ENCODE assay signal across 9 mouse cellular contexts in the genomic region with DNA sequence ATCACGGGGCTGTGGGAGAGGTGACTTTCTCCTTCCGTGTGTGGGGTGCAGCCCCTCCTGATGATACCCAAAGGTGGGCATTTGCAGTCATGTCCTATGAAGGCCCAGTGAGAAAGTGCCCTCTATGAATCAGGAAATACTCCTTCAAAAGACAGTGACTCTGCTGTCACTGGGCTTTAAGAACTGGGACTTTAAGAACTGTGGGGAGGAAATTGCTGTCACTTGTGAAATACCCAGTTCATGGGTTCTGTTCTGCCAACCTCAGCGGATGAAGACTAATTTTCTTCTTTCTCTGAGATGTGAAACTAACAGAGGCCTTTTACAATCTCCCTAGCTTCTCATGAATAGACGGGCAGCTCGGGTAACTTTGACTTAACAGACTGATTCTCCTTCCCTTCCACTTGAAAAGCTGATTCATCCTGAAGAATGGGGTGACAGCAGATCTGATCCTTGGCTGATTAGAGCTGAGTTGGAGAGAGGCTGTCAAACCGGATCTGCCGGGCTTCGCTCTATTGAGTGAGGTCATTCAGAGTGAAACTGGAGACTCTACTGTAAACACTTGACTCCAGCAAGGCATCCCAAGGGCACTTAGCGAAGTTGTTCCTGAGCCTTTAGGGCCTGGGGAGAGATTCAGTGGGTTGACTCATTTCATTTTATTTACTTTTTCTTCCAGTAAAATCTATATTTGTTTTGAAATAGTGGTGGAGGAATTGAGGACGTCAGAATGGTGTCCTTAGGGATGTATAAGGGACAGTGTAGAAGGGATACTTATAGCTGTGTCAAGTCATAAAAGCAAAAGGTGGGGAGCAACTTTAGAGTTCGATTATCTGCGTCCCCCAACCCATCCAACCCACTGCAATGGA.
DNase-seq lines count a peak whose midpoint lies in the region; ATAC-seq and TF ChIP-seq lines count a peak whose summit lies in the region.
"Had no signal": no experiment of that assay in that cellular context is flagged by ENCODE, and none has a peak within 500 bp of the region (broad histone marks: within the 10 kb centered on the region; RNA-seq: fewer than 3 reads in every experiment).

No protein-coding gene starts in this region.

- no peak overlapping the region for H3K4me3 ChIP-seq in midbrain, embryonic 10.5 days
- H3K4me3 ChIP-seq in midbrain, postnatal 0 days (ENCODE audit: low read depth, low read length) = no peak overlapping the region
- no peak overlapping the region for H3K4me3 ChIP-seq in liver, embryonic 11.5 days (ENCODE audit: low read depth, low read length)
- no peak overlapping the region for H3K4me3 ChIP-seq in stomach, postnatal 0 days (ENCODE audit: low read depth, low read length)
- H3K4me3 ChIP-seq in hindbrain, postnatal 0 days (ENCODE audit: low read length) = no peak overlapping the region
- H3K4me3 ChIP-seq in cerebellum, adult 2 months (replicated peaks; ENCODE audit: insufficient read depth, low read depth, low read length) = no peak overlapping the region
- H3K4me3 ChIP-seq: neural tube, embryonic 13.5 days had no signal

- no peak for TF ChIP-seq CTCF in midbrain, postnatal 0 days (IDR thresholded peaks at IDR 0.05)
- no peak for TF ChIP-seq CTCF in stomach, postnatal 0 days (IDR thresholded peaks at IDR 0.05; ENCODE audit: low read depth)
- TF ChIP-seq CTCF in hindbrain, postnatal 0 days (IDR thresholded peaks at IDR 0.05; ENCODE audit: low read depth) = no peak
- TF ChIP-seq CTCF in cerebellum, adult 2 months (IDR thresholded peaks at IDR 0.05; ENCODE audit: borderline replicate concordance, insufficient read depth, low read depth, low read length) = no peak

- TF ChIP-seq POLR2A in cerebellum, adult 2 months (IDR thresholded peaks at IDR 0.05; ENCODE audit: borderline replicate concordance, insufficient read depth, low read length) = no peak

- H3K9me3 ChIP-seq in midbrain, embryonic 10.5 days (replicated peaks) = no peaks in the 10 kb centered on the region
- H3K9me3 ChIP-seq in midbrain, postnatal 0 days (ENCODE audit: low read length) = no peaks in the 10 kb centered on the region
- H3K9me3 ChIP-seq in liver, embryonic 11.5 days (ENCODE audit: control insufficient read depth, low read length) = no peaks in the 10 kb centered on the region
- no peaks in the 10 kb centered on the region for H3K9me3 ChIP-seq in stomach, postnatal 0 days (ENCODE audit: control insufficient read depth, low read length)
- H3K9me3 ChIP-seq in hindbrain, postnatal 0 days (ENCODE audit: low read length) = no peaks in the 10 kb centered on the region
- H3K9me3 ChIP-seq: neural tube, embryonic 13.5 days had no signal

- whole genome bisulfite sequencing in midbrain, embryonic 10.5 days = 49% methylated on average over 12 of the region's 12 CpGs
- 58% methylated on average over 12 of the region's 12 CpGs for WGBS in midbrain, postnatal 0 days
- 20% methylated on average over 12 of the region's 12 CpGs for WGBS in liver, embryonic 11.5 days
- WGBS in stomach, postnatal 0 days = 16% methylated on average over 12 of the region's 12 CpGs
- WGBS in hindbrain, postnatal 0 days = 58% methylated on average over 12 of the region's 12 CpGs
- WGBS in cerebellum, adult 2 months = 75% methylated on average over 12 of the region's 12 CpGs

- TF ChIP-seq EP300 in stomach, postnatal 0 days (optimal IDR thresholded peaks at IDR 0.05) = peak; percentile 89

- H3K9ac ChIP-seq in midbrain, postnatal 0 days (replicated peaks; ENCODE audit: low read length, poor library complexity, severe bottlenecking) = no peak overlapping the region
- H3K9ac ChIP-seq in liver, embryonic 11.5 days (ENCODE audit: low read depth, low read length) = no peak overlapping the region
- H3K9ac ChIP-seq in stomach, postnatal 0 days (ENCODE audit: low read length) = no peak overlapping the region
- no peak overlapping the region for H3K9ac ChIP-seq in hindbrain, postnatal 0 days (replicated peaks; ENCODE audit: low read length)
- H3K9ac ChIP-seq: neural tube, embryonic 13.5 days had no signal

- DNase-seq in midbrain, embryonic 10.5 days (ENCODE audit: low spot score) = no peak
- DNase-seq in midbrain, postnatal 0 days (ENCODE audit: low spot score) = no peak
- peak; percentile 54 for DNase-seq in fat pad, adult 2 months (ENCODE audit: extremely low read depth, low read depth, low spot score)
- DNase-seq in liver, embryonic 11.5 days (ENCODE audit: low spot score) = no peak
- peak; percentile 78 for DNase-seq in stomach, postnatal 0 days (ENCODE audit: low spot score)
- DNase-seq in thymus, postnatal 4 days = no peak
- DNase-seq in hindbrain, postnatal 0 days (ENCODE audit: low spot score) = no peak
- DNase-seq in cerebellum, adult 2 months = no peak

- H3K27me3 ChIP-seq in midbrain, embryonic 10.5 days (ENCODE audit: low read depth, poor library complexity, severe bottlenecking) = peaks cover 14% of the 10 kb centered on the region; the same call in 1 of the 2 replicates
- H3K27me3 ChIP-seq in midbrain, postnatal 0 days (ENCODE audit: insufficient read depth, low read length) = no peaks in the 10 kb centered on the region
- H3K27me3 ChIP-seq in liver, embryonic 11.5 days (replicated peaks; ENCODE audit: control insufficient read depth, insufficient read depth, low read length) = no peaks in the 10 kb centered on the region
- H3K27me3 ChIP-seq in stomach, postnatal 0 days (ENCODE audit: control insufficient read depth, insufficient read depth, low read length) = no peaks in the 10 kb centered on the region
- H3K27me3 ChIP-seq in hindbrain, postnatal 0 days (ENCODE audit: insufficient read depth, low read length) = no peaks in the 10 kb centered on the region
- no peaks in the 10 kb centered on the region for H3K27me3 ChIP-seq in cerebellum, adult 2 months (ENCODE audit: control insufficient read depth, insufficient read depth, low read length)
- H3K27me3 ChIP-seq: neural tube, embryonic 13.5 days had no signal

- H3K4me1 ChIP-seq in midbrain, embryonic 10.5 days = peaks cover 35% of the 10 kb centered on the region
- no peaks in the 10 kb centered on the region for H3K4me1 ChIP-seq in midbrain, postnatal 0 days (ENCODE audit: insufficient read depth, low read length)
- peaks cover 32% of the 10 kb centered on the region for H3K4me1 ChIP-seq in liver, embryonic 11.5 days (replicated peaks; ENCODE audit: control insufficient read depth, insufficient read depth, low read length)
- H3K4me1 ChIP-seq in stomach, postnatal 0 days (replicated peaks; ENCODE audit: control insufficient read depth, insufficient read depth) = peaks cover 13% of the 10 kb centered on the region; the same call in 1 of the 2 replicates
- H3K4me1 ChIP-seq in hindbrain, postnatal 0 days (ENCODE audit: insufficient read depth, low read length) = no peaks in the 10 kb centered on the region
- no peaks in the 10 kb centered on the region for H3K4me1 ChIP-seq in cerebellum, adult 2 months (ENCODE audit: control insufficient read depth, insufficient read depth, low read length)

- no peak overlapping the region for H3K4me2 ChIP-seq in midbrain, postnatal 0 days (ENCODE audit: low read depth, low read length, poor library complexity, severe bottlenecking)
- H3K4me2 ChIP-seq in liver, embryonic 11.5 days = peak overlapping the region; percentile 16; the same call in 1 of the 2 replicates
- no peak overlapping the region for H3K4me2 ChIP-seq in stomach, postnatal 0 days (replicated peaks; ENCODE audit: low read depth)
- no peak overlapping the region for H3K4me2 ChIP-seq in hindbrain, postnatal 0 days (ENCODE audit: low read depth, low read length)
- H3K4me2 ChIP-seq: neural tube, embryonic 13.5 days had no signal

- no peak for ATAC-seq in midbrain, postnatal 0 days (ENCODE audit: low FRiP score)
- ATAC-seq in liver, embryonic 11.5 days (replicated peaks; ENCODE audit: low FRiP score) = no peak
- ATAC-seq in stomach, postnatal 0 days (ENCODE audit: low FRiP score, low TSS enrichment) = peak; percentile 96
- no peak for ATAC-seq in hindbrain, postnatal 0 days

- 0 out of 2 replicates have a peak overlapping the region, but pooled peaks have one; percentile 28 for H3K27ac ChIP-seq in midbrain, embryonic 10.5 days (replicated peaks)
- no peak overlapping the region for H3K27ac ChIP-seq in midbrain, postnatal 0 days (ENCODE audit: low read depth, low read length)
- 0 out of 2 replicates have a peak overlapping the region, but pooled peaks have one; percentile 6 for H3K27ac ChIP-seq in liver, embryonic 11.5 days (ENCODE audit: low read depth, low read length)
- H3K27ac ChIP-seq in stomach, postnatal 0 days (replicated peaks) = peak overlapping the region; percentile 37
- no peak overlapping the region for H3K27ac ChIP-seq in hindbrain, postnatal 0 days
- H3K27ac ChIP-seq in cerebellum, adult 2 months (ENCODE audit: insufficient read depth, low read length) = no peak overlapping the region
- H3K27ac ChIP-seq: neural tube, embryonic 13.5 days had no signal

- no peaks in the 10 kb centered on the region for H3K36me3 ChIP-seq in midbrain, embryonic 10.5 days
- no peaks in the 10 kb centered on the region for H3K36me3 ChIP-seq in midbrain, postnatal 0 days (ENCODE audit: insufficient read depth, low read length)
- H3K36me3 ChIP-seq in liver, embryonic 11.5 days (ENCODE audit: control insufficient read depth, insufficient read depth, low read length) = no peaks in the 10 kb centered on the region
- no peaks in the 10 kb centered on the region for H3K36me3 ChIP-seq in stomach, postnatal 0 days (ENCODE audit: control insufficient read depth, insufficient read depth, low read length)
- H3K36me3 ChIP-seq in hindbrain, postnatal 0 days (ENCODE audit: insufficient read depth, low read length) = no peaks in the 10 kb centered on the region
- H3K36me3 ChIP-seq: neural tube, embryonic 13.5 days had no signal

Comparison
In these comparisons a context has a peak if more than half of its experiments do, and no peak if none do; other contexts are left out.
1. H3K27ac ChIP-seq: peak in midbrain, embryonic 10.5 days (single experiment), liver, embryonic 11.5 days (single experiment) and stomach, postnatal 0 days (single experiment); none in midbrain, postnatal 0 days (single experiment), hindbrain, postnatal 0 days (single experiment) and cerebellum, adult 2 months (single experiment).
2. DNase-seq: peak in fat pad, adult 2 months (single experiment) and stomach, postnatal 0 days (single experiment); none in midbrain, embryonic 10.5 days (single experiment), midbrain, postnatal 0 days (single experiment), liver, embryonic 11.5 days (single experiment), thymus, postnatal 4 days (single experiment), hindbrain, postnatal 0 days (single experiment) and cerebellum, adult 2 months (0 of 2).